Mouse (Mus musculus) intestine, embryonic 16.5 days (tissue): ENCODE results near the gene Glb1. TPM values are rescaled to one million over a fixed set of nuclear protein-coding genes. Genes with fewer than 3 reads are reported as not detected.

Experiments
- ATAC-seq: fragments of 200-750 bp; cut with Nextera tagmentation; 2 replicates; pipeline ENCODE4 v1.8.0; 2017; ENCODE audit warnings: moderate TSS enrichment, moderate library complexity
- H3K27ac ChIP-seq: fragments of 300-500 bp; sonication (generic); 2 replicates; pipeline ENCODE4 v1.5.1; 2014; ENCODE audit warnings: mild to moderate bottlenecking, low read length
- H3K27me3 ChIP-seq: fragments of 300-500 bp; sonication (generic); replicated peaks from 2 replicates; pipeline ENCODE4 v1.6.1; 2014; ENCODE audit warnings: low read length, control low read depth, mixed read lengths; ENCODE audit not compliant: control insufficient read depth, insufficient read depth
- H3K36me3 ChIP-seq: fragments of 300-500 bp; sonication (generic); 2 replicates; pipeline ENCODE4 v1.6.1; 2014; ENCODE audit warnings: low read length, control low read depth; ENCODE audit not compliant: control insufficient read depth, insufficient read depth
- H3K4me1 ChIP-seq: fragments of 300-500 bp; sonication (generic); 2 replicates; pipeline ENCODE4 v1.6.1; 2014; ENCODE audit warnings: low read length, control low read depth, mixed read lengths; ENCODE audit not compliant: control insufficient read depth, insufficient read depth
- H3K4me2 ChIP-seq: fragments of 300-500 bp; sonication (generic); 2 replicates; pipeline ENCODE4 v1.6.1; 2014; ENCODE audit warnings: low read depth, low read length, control low read depth
- H3K4me3 ChIP-seq: fragments of 300-500 bp; sonication (generic); 2 replicates; pipeline ENCODE4 v1.5.1; 2014; ENCODE audit warnings: mild to moderate bottlenecking, low read length
- H3K9ac ChIP-seq: fragments of 300-500 bp; sonication (generic); 2 replicates; pipeline ENCODE4 v1.6.1; 2014; ENCODE audit warnings: low read depth, low read length
- H3K9me3 ChIP-seq: fragments of 300-500 bp; sonication (generic); 2 replicates; pipeline ENCODE4 v1.6.1; 2016; ENCODE audit warnings: low read length, control low read depth; ENCODE audit not compliant: control insufficient read depth
- WGBS: fragments of 180-500 bp; shearing (Covaris S2); extraction: QIAGEN DNeasy Blood & Tissue Kit; methylation state at CpG from one replicate; pipeline ENCODE4 v1.1.7; 2014; 5-methylcytosine and 5-hydroxymethylcytosine counted together
- polyA plus RNA-seq: library from polyadenylated mRNA; unstranded; fragments of >200 nt; fragmentation: Nextera tagmentation; extraction: Ambion mirVana; gene quantifications from 2 replicates; pipeline ENCODE4 v1.2.1, GENCODE M21; 2015

Glb1 gene
- polyA plus RNA-seq, 1 experiment from 2014 or later = 295 TPM

DNA sequence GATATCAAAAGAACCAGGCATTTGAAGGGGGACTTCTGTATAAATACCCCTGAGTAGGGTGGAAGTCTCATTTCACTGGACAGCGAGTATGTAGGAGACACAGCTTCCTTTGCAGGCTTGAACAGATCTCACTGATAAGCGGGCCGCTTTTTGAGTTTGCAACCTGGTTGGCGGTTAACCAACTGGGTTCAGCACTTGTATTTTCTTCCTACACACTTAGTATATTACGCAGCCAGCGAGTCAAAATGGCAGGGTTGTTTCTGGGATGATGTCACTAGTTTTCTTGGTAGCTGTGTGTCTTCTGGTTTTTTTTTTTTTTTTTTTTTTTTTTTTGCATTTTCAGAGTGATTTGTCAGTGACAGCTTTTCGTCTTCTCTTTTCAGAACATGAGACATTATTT is 20.9 kb downstream of the Glb1 start:
- no peak for ATAC-seq
- 92% methylated on average over 7 of the region's 7 CpGs for WGBS
- H3K36me3 ChIP-seq = peaks cover 24% of the 10 kb centered on the region
- no peak overlapping the region for H3K4me2 ChIP-seq
- H3K4me1 ChIP-seq = peaks cover 3% of the 10 kb centered on the region; the same call in 1 of the 2 replicates
- H3K4me3 ChIP-seq = no peak overlapping the region
- H3K27ac ChIP-seq = no peak overlapping the region
- no peak overlapping the region for H3K9ac ChIP-seq
- peaks cover 6% of the 10 kb centered on the region; the same call in 1 of the 2 replicates for H3K9me3 ChIP-seq
- H3K27me3 ChIP-seq = no peaks in the 10 kb centered on the region

DNA sequence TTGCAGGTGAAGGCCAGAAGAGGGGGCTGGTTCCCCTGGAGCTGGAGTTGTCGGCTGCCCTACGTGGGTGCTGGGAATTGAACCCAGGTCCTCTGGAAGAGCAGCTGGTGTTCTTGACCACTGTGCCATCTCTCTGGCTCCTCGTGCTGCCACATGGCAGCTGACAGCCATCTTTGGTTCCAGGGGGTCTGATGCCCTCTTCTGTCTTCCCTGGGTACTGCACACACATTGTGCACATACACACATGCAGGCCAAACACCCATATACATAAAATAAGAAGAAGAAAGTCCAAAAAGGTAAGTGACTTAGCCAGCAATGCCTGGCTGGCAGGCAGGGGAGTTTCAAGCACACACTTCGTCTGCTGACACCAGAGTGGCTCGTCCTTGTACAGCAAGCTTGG is 24.7 kb downstream of the Glb1 start:
- Histone ChIP-seq H3K36me3 (peaks cover 18% of the 10 kb centered on the region), H3K4me3 (no peak overlapping the region), H3K9me3 (peaks cover 6% of the 10 kb centered on the region; the same call in 1 of the 2 replicates), H3K27me3 (no peaks in the 10 kb centered on the region), H3K4me2 (no peak overlapping the region), H3K27ac (no peak overlapping the region), H3K9ac (no peak overlapping the region), H3K4me1 (no peaks in the 10 kb centered on the region)
- ATAC-seq = no peak
- 95% methylated on average over 5 of the region's 5 CpGs for WGBS

GRCm38 (mm10) chr9:114426201-114426600 is 25.3 kb downstream of the Glb1 start:
- ATAC-seq = no peak
- Histone ChIP-seq H3K36me3 (peaks cover 15% of the 10 kb centered on the region), H3K4me1 (no peaks in the 10 kb centered on the region), H3K27ac (no peak overlapping the region), H3K27me3 (no peaks in the 10 kb centered on the region), H3K9ac (no peak overlapping the region), H3K9me3 (peaks cover 6% of the 10 kb centered on the region; the same call in 1 of the 2 replicates), H3K4me2 (no peak overlapping the region), H3K4me3 (no peak overlapping the region)
- WGBS = 72% methylated on average over 5 of the region's 5 CpGs

DNA sequence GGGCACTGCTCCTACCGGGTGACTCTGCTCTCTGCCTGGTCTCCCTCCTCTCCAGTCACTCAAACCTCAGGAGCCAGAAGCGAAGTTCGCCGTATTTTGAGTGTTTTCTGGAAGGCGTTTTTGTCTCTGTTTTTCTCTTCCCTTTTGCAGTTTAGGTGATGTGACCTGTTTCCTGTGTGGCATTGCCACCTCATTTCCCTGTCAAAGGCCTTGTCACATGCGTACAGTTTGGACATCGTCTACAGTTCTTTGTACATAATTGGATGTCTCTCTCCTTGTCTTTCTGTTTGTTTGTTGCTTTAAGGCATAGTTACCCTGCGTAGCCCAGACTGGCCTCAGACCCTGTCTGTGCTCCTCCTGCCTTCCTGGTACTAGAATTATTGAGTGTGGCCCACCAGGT is 26.5 kb downstream of the Glb1 start:
- Histone ChIP-seq H3K9ac (no peak overlapping the region), H3K4me3 (no peak overlapping the region), H3K9me3 (peaks cover 6% of the 10 kb centered on the region; the same call in 1 of the 2 replicates), H3K27me3 (no peaks in the 10 kb centered on the region), H3K4me2 (no peak overlapping the region), H3K4me1 (no peaks in the 10 kb centered on the region), H3K27ac (no peak overlapping the region), H3K36me3 (peaks cover 15% of the 10 kb centered on the region)
- no peak for ATAC-seq
- whole genome bisulfite sequencing = 89% methylated on average over 8 of the region's 8 CpGs

DNA sequence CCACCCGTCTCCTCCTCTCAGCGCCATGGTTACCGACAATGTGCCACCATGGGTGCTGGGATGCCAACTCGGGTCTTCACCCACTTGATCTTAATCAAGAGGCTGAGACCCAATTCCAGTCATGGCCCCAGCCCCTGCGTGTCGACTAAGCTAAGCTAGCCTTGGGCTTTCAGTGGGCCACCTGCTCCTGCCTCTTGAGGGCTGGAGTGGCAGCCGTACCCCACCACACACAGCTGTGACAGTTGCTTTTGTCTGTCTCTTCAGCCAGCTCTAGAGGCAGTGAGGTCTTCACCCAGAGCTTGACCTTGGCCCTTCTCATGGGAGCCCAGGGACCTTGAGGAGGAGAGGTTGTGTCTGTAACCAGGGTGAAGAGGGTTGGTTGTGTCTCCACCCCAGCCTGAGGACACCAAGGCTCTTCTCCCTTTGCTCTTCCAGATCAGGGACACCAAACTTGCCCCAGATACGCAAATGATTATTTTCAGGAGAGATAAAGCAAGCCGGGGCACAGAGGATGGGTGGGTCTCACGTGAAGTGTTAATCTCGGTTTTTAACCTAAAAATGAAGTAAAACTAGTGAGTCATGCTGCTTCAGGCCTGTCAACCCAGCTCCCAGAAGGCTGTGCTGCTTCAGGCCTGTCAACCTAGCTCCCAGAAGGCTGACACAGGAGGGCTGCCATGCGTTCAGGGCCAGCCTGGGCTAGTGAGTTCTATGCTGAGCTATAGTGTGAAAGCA is 27.4 kb downstream of the Glb1 start:
- Histone ChIP-seq H3K9me3 (peaks cover 6% of the 10 kb centered on the region; the same call in 1 of the 2 replicates), H3K4me3 (no peak overlapping the region), H3K36me3 (peaks cover 12% of the 10 kb centered on the region), H3K4me2 (no peak overlapping the region), H3K27ac (no peak overlapping the region), H3K9ac (no peak overlapping the region), H3K4me1 (no peaks in the 10 kb centered on the region), H3K27me3 (no peaks in the 10 kb centered on the region)
- ATAC-seq = no peak
- 85% methylated on average over 12 of the region's 12 CpGs for WGBS

DNA sequence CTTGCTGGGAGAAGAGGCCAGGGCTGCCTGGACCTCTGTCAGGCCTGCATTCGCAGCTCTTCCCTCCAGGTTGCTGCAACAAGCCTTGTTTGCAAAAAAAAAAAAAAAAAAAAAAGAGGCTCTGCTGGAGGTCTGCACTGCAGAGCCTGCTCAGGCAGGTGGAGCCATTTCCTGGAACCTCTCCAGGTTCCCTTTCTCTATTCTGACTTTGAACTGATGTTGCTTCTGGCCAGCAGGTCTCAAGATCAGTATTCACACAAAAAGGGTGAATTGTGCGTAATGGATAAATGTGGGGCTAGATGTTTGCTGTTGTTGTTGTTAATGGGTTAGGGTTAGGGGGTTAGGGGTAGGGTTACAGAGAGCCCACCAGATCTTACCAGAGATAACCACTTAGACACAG is 34.8 kb downstream of the Glb1 start:
- H3K4me3 ChIP-seq = no peak overlapping the region
- peaks cover 15% of the 10 kb centered on the region; the same call in 1 of the 2 replicates for H3K36me3 ChIP-seq
- WGBS = 80% methylated on average over 2 of the region's 2 CpGs

GRCm38 (mm10) chr9:114440548-114440947 is 39.7 kb downstream of the Glb1 start:
- no peak overlapping the region for H3K4me2 ChIP-seq
- no peaks in the 10 kb centered on the region for H3K27me3 ChIP-seq
- no peak overlapping the region for H3K4me3 ChIP-seq
- H3K9me3 ChIP-seq = no peaks in the 10 kb centered on the region
- no peaks in the 10 kb centered on the region for H3K4me1 ChIP-seq
- no peak overlapping the region for H3K27ac ChIP-seq
- peaks cover 14% of the 10 kb centered on the region; the same call in 1 of the 2 replicates for H3K36me3 ChIP-seq
- WGBS = 89% methylated on average over 10 of the region's 10 CpGs
- no peak overlapping the region for H3K9ac ChIP-seq
- no peak for ATAC-seq

More for the DNA sequence above, 34.8 kb downstream of the Glb1 start:
- H3K4me2 ChIP-seq = no peak overlapping the region
- no peaks in the 10 kb centered on the region for H3K9me3 ChIP-seq
- H3K27me3 ChIP-seq = no peaks in the 10 kb centered on the region
- no peak for ATAC-seq
- no peaks in the 10 kb centered on the region for H3K4me1 ChIP-seq
- no peak overlapping the region for H3K27ac ChIP-seq
- H3K9ac ChIP-seq = no peak overlapping the region

DNA sequence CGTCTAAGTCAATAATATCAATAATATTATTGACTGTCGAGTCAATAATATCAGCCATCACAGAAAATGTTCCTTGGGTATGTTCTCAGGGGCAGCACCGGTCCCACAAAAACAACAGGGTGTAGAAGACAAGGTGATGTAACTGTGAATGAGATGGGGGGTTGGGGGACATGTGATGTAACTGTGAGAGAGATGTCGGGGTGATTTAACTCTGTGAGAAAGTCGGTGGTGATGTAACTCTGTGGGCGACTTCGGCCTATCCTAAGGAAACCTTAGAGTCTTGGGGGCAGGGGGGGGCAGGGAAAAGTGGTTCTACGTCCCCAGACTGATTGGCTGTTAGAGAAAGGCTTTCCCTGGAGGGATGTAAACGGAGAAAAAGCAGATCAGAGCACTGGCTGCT is 41.3 kb downstream of the Glb1 start:
- WGBS = 91% methylated on average over 9 of the region's 9 CpGs
- no peak for ATAC-seq
- peaks cover 2% of the 10 kb centered on the region; the same call in 1 of the 2 replicates for H3K36me3 ChIP-seq
- no peak overlapping the region for H3K4me2 ChIP-seq
- no peaks in the 10 kb centered on the region for H3K4me1 ChIP-seq
- H3K9ac ChIP-seq = no peak overlapping the region
- no peak overlapping the region for H3K27ac ChIP-seq
- no peaks in the 10 kb centered on the region for H3K9me3 ChIP-seq
- no peak overlapping the region for H3K4me3 ChIP-seq
- H3K27me3 ChIP-seq = no peaks in the 10 kb centered on the region

DNA sequence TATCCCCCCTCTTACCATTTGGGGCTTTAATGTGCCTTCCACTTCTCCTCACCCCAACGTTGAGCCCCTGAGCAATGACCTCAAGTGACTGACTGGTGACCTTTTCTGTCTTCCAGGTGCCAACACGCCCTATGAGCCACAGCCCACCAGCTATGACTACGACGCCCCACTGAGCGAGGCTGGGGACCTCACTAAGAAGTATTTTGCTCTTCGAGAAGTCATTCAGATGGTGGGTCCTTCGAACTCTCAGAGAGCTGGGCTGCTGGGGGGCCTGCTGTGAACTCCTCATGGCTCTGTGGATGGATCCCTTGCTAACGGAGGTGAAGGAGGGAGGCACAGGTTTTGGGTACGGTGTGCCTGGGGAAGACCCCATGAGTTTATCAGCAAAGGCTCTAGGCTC is 42.0 kb downstream of the Glb1 start:
- H3K27ac ChIP-seq = no peak overlapping the region
- no peak for ATAC-seq
- H3K36me3 ChIP-seq = peaks cover 2% of the 10 kb centered on the region; the same call in 1 of the 2 replicates
- no peak overlapping the region for H3K9ac ChIP-seq
- 84% methylated on average over 9 of the region's 9 CpGs for WGBS
- H3K27me3 ChIP-seq = no peaks in the 10 kb centered on the region
- no peaks in the 10 kb centered on the region for H3K4me1 ChIP-seq
- no peaks in the 10 kb centered on the region for H3K9me3 ChIP-seq
- H3K4me2 ChIP-seq = no peak overlapping the region
- no peak overlapping the region for H3K4me3 ChIP-seq
